In the genomic region with DNA sequence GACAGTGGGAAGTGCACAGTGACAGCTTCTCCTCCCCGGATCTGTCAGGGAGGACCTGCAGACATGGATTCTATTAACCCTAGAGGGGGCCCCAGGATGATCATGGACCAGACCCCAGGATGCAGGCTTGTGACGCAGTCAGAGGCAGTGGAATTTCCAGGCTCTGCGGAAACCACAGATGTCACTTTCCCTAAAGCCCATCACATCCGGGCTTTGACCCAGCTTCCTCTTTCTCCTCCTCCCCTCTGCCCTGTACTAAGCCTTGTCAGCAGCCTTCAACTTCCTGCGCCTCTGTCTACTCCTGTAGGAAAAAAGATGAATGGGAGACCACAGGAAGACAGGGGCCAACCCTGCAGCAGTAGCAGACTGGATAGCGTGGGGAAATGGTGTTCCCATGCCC, we compare ENCODE assay signal across 8 mouse cellular contexts. TPM values are rescaled to one million over a fixed set of nuclear protein-coding genes. Genes with fewer than 3 reads are reported as not detected.
DNase-seq lines count a peak whose midpoint lies in the region; ATAC-seq and TF ChIP-seq lines count a peak whose summit lies in the region.

No protein-coding gene starts in this region.

- peak overlapping the region; percentile 28 for H3K27ac ChIP-seq in heart, adult 2 months
- H3K27ac ChIP-seq in forebrain, embryonic 15.5 days (replicated peaks): peak overlapping the region; percentile 85
- H3K27ac ChIP-seq in lung, embryonic 15.5 days: peak overlapping the region; percentile 80
- H3K27ac ChIP-seq in small intestine, adult 2 months (ENCODE audit: insufficient read depth, low read depth, low read length): peak overlapping the region; percentile 22; the same call in 1 of the 2 replicates

- intact Hi-C loops in heart, adult 2 months (cut with DNase I): no loop called here
- intact Hi-C loops in heart, postnatal 36 days (cut with DNase I): loop anchor here (5.0 kb wide), 1 partner anchor 111 kb away; no protein-coding TSS in a partner anchor
- intact Hi-C loops in left cerebral cortex, postnatal 4 days (cut with DNase I): no loop called here

- H3K9ac ChIP-seq in heart, adult 2 months (ENCODE audit: low read depth, low read length): no peak overlapping the region
- peak overlapping the region; percentile 38 for H3K9ac ChIP-seq in forebrain, embryonic 15.5 days (replicated peaks)
- no peak overlapping the region for H3K9ac ChIP-seq in lung, embryonic 15.5 days

- ATAC-seq in forebrain, embryonic 15.5 days (replicated peaks): no peak
- no peak for ATAC-seq in lung, embryonic 15.5 days (ENCODE audit: borderline replicate concordance, extremely low read depth, low FRiP score, low TSS enrichment)

- WGBS in heart, adult 2 months: 19% methylated on average over 6 of the region's 6 CpGs
- 56% methylated on average over 6 of the region's 6 CpGs for WGBS in forebrain, embryonic 15.5 days
- WGBS in lung, embryonic 15.5 days: 23% methylated on average over 6 of the region's 6 CpGs
- WGBS in small intestine, adult 2 months: 44% methylated on average over 6 of the region's 6 CpGs

- H3K4me2 ChIP-seq in forebrain, embryonic 15.5 days (replicated peaks): peak overlapping the region; percentile 37
- H3K4me2 ChIP-seq in lung, embryonic 15.5 days: peak overlapping the region; percentile 19; the same call in 1 of the 2 replicates

- H3K27me3 ChIP-seq in heart, adult 2 months (ENCODE audit: control insufficient read depth, insufficient read depth, low read length): peaks cover under 1% of the 10 kb centered on the region; the same call in 1 of the 2 replicates
- H3K27me3 ChIP-seq in forebrain, embryonic 15.5 days: peaks cover 10% of the 10 kb centered on the region
- H3K27me3 ChIP-seq in lung, embryonic 15.5 days: peaks cover 14% of the 10 kb centered on the region
- 0 out of 2 replicates have a peak, but pooled peaks cover 1% of the 10 kb centered on the region for H3K27me3 ChIP-seq in small intestine, adult 2 months (ENCODE audit: control insufficient read depth, insufficient read depth, low read length)

- TF ChIP-seq POLR2A in heart, adult 2 months (IDR thresholded peaks at IDR 0.05; ENCODE audit: insufficient read depth, low read depth, low read length): no peak
- TF ChIP-seq POLR2A in small intestine, adult 2 months (IDR thresholded peaks at IDR 0.05; ENCODE audit: low read depth, low read length): no peak

- TF ChIP-seq EP300 in heart, adult 2 months (IDR thresholded peaks at IDR 0.05; ENCODE audit: insufficient read depth, low read depth, low read length): no peak

- DNase-seq in heart, adult 2 months: peak; percentile 47 to 60
- DNase-seq in heart, postnatal 36 days: no peak
- DNase-seq in kidney, adult 18-20 months: peak; percentile 44
- no peak for DNase-seq in layer of hippocampus, adult 18-20 months (ENCODE audit: low spot score in 2 of 2)
- DNase-seq in left cerebral cortex, postnatal 4 days: no peak

- H3K9me3 ChIP-seq in forebrain, embryonic 15.5 days: no peaks in the 10 kb centered on the region
- H3K9me3 ChIP-seq in lung, embryonic 15.5 days: no peaks in the 10 kb centered on the region

- H3K4me1 ChIP-seq in heart, adult 2 months (ENCODE audit: control insufficient read depth, insufficient read depth, low read length): peaks cover 8% of the 10 kb centered on the region
- H3K4me1 ChIP-seq in forebrain, embryonic 15.5 days: peaks cover 24% of the 10 kb centered on the region
- peaks cover 32% of the 10 kb centered on the region for H3K4me1 ChIP-seq in lung, embryonic 15.5 days
- peaks cover 9% of the 10 kb centered on the region for H3K4me1 ChIP-seq in small intestine, adult 2 months (ENCODE audit: control insufficient read depth, insufficient read depth, insufficient read length, low read length)

- no peak for TF ChIP-seq CTCF in heart, adult 2 months (IDR thresholded peaks at IDR 0.05)
- TF ChIP-seq CTCF in small intestine, adult 2 months (IDR thresholded peaks at IDR 0.05; ENCODE audit: extremely low read depth, insufficient read length, insufficient replicate concordance, low read depth, low read length): no peak

- H3K36me3 ChIP-seq in heart, adult 2 months (ENCODE audit: control insufficient read depth, insufficient read depth, low read length): no peaks in the 10 kb centered on the region
- no peaks in the 10 kb centered on the region for H3K36me3 ChIP-seq in forebrain, embryonic 15.5 days
- no peaks in the 10 kb centered on the region for H3K36me3 ChIP-seq in lung, embryonic 15.5 days
- no peaks in the 10 kb centered on the region for H3K36me3 ChIP-seq in small intestine, adult 2 months (ENCODE audit: control insufficient read depth, insufficient read depth, low read length)

- H3K4me3 ChIP-seq in heart, adult 2 months: no peak overlapping the region
- H3K4me3 ChIP-seq in forebrain, embryonic 15.5 days: peak overlapping the region; percentile 29
- no peak overlapping the region for H3K4me3 ChIP-seq in lung, embryonic 15.5 days
- H3K4me3 ChIP-seq in small intestine, adult 2 months (ENCODE audit: low read depth, low read length): 0 out of 2 replicates have a peak overlapping the region, but pooled peaks have one; percentile 4

- H3K79me2 ChIP-seq in heart, adult 2 months (replicated peaks; ENCODE audit: control insufficient read depth, insufficient read depth, low read length): no peaks in the 10 kb centered on the region

RNA-seq across cellular contexts. Expression of gene Fam229a, which starts 5.6 kb away (rescaled TPM):
- total RNA-seq in heart, adult 2 months (2021): under 1 TPM in 1 of 2 experiments, not detected in 1; 0.45 TPM
- 0.64 TPM in 1 of 2 replicates, not detected in the other for polyA plus RNA-seq in heart, adult 2 months (2012; rRNA removed)
- total RNA-seq in heart, postnatal 36 days (2021): not detected
- polyA plus RNA-seq in forebrain, embryonic 15.5 days (2015; fragmentation: Nextera tagmentation; extraction: Ambion mirVana): 0.61 TPM in 1 of 2 replicates, not detected in the other
- polyA plus RNA-seq in lung, embryonic 15.5 days (2015; fragmentation: Nextera tagmentation; extraction: Ambion mirVana): not detected in 2 replicates
- not detected in 2 replicates for polyA plus RNA-seq in small intestine, adult 2 months (2012; rRNA removed)
- total RNA-seq in layer of hippocampus, adult 18-20 months (2021): not detected
- not detected for total RNA-seq in left cerebral cortex, postnatal 4 days (2021)

RNA-seq across cellular contexts. Expression of gene Tssk3, which starts 5.8 kb away (rescaled TPM):
- not detected for total RNA-seq in heart, adult 2 months (2021)
- polyA plus RNA-seq in heart, adult 2 months (2012; rRNA removed): 0.14 TPM in 1 of 2 replicates, not detected in the other
- total RNA-seq in heart, postnatal 36 days (2021): not detected
- 0.34 TPM in 1 of 2 replicates, not detected in the other for polyA plus RNA-seq in forebrain, embryonic 15.5 days (2015; fragmentation: Nextera tagmentation; extraction: Ambion mirVana)
- not detected in 2 replicates for polyA plus RNA-seq in lung, embryonic 15.5 days (2015; fragmentation: Nextera tagmentation; extraction: Ambion mirVana)
- not detected in 2 replicates for polyA plus RNA-seq in small intestine, adult 2 months (2012; rRNA removed)
- total RNA-seq in layer of hippocampus, adult 18-20 months (2021): not detected
- 1 to 10 TPM; 1.0 TPM for total RNA-seq in left cerebral cortex, postnatal 4 days (2021)

RNA-seq across cellular contexts. Expression of gene Marcksl1, which starts 16.8 kb away (rescaled TPM):
- total RNA-seq in heart, adult 2 months (2021): 1 to 10 TPM; 3.5 to 5.1 TPM
- polyA plus RNA-seq in heart, adult 2 months (2012; rRNA removed): 5.1 and 7.0 TPM in 2 replicates
- total RNA-seq in heart, postnatal 36 days (2021): 1 to 10 TPM; 4.4 to 5.7 TPM
- polyA plus RNA-seq in forebrain, embryonic 15.5 days (2015; fragmentation: Nextera tagmentation; extraction: Ambion mirVana): 2,102 and 2,181 TPM in 2 replicates
- 748 and 767 TPM in 2 replicates for polyA plus RNA-seq in lung, embryonic 15.5 days (2015; fragmentation: Nextera tagmentation; extraction: Ambion mirVana)
- 7.7 and 37.3 TPM in 2 replicates for polyA plus RNA-seq in small intestine, adult 2 months (2012; rRNA removed)
- 10 to 100 TPM; 72.5 to 76.6 TPM for total RNA-seq in layer of hippocampus, adult 18-20 months (2021)
- 1,000 to 10,000 TPM; 1,277 to 1,311 TPM for total RNA-seq in left cerebral cortex, postnatal 4 days (2021)

RNA-seq across cellular contexts. Expression of gene Bsdc1, which starts 35.2 kb away (rescaled TPM):
- 10 to 100 TPM; 48.8 to 50.3 TPM for total RNA-seq in heart, adult 2 months (2021)
- 21.3 and 25.0 TPM in 2 replicates for polyA plus RNA-seq in heart, adult 2 months (2012; rRNA removed)
- 10 to 100 TPM; 50.3 to 53.8 TPM for total RNA-seq in heart, postnatal 36 days (2021)
- 41.6 and 42.7 TPM in 2 replicates for polyA plus RNA-seq in forebrain, embryonic 15.5 days (2015; fragmentation: Nextera tagmentation; extraction: Ambion mirVana)
- 23.1 and 24.2 TPM in 2 replicates for polyA plus RNA-seq in lung, embryonic 15.5 days (2015; fragmentation: Nextera tagmentation; extraction: Ambion mirVana)
- polyA plus RNA-seq in small intestine, adult 2 months (2012; rRNA removed): 13.9 and 24.5 TPM in 2 replicates
- total RNA-seq in layer of hippocampus, adult 18-20 months (2021): 10 to 100 TPM; 63.0 to 63.5 TPM
- total RNA-seq in left cerebral cortex, postnatal 4 days (2021): 10 to 100 TPM; 38.5 to 40.7 TPM

RNA-seq across cellular contexts. Expression of gene Hdac1, which starts 45.9 kb away (rescaled TPM):
- total RNA-seq in heart, adult 2 months (2021): 10 to 100 TPM; 15.7 to 16.1 TPM
- polyA plus RNA-seq in heart, adult 2 months (2012; rRNA removed): 17.9 and 35.2 TPM in 2 replicates
- total RNA-seq in heart, postnatal 36 days (2021): 10 to 100 TPM; 17.7 to 21.1 TPM
- 119 and 130 TPM in 2 replicates for polyA plus RNA-seq in forebrain, embryonic 15.5 days (2015; fragmentation: Nextera tagmentation; extraction: Ambion mirVana)
- 251 and 260 TPM in 2 replicates for polyA plus RNA-seq in lung, embryonic 15.5 days (2015; fragmentation: Nextera tagmentation; extraction: Ambion mirVana)
- 13.7 and 31.1 TPM in 2 replicates for polyA plus RNA-seq in small intestine, adult 2 months (2012; rRNA removed)
- total RNA-seq in layer of hippocampus, adult 18-20 months (2021): 10 to 100 TPM; 36.9 to 43.0 TPM
- total RNA-seq in left cerebral cortex, postnatal 4 days (2021): 10 to 100 TPM; 39.8 to 43.5 TPM

Comparison
In these comparisons a context has a peak if more than half of its experiments do, and no peak if none do; other contexts are left out.
1. DNase-seq: peak in heart, adult 2 months (2 of 2) and kidney, adult 18-20 months (single experiment); none in heart, postnatal 36 days (0 of 2), layer of hippocampus, adult 18-20 months (0 of 2) and left cerebral cortex, postnatal 4 days (single experiment).
2. H3K27ac ChIP-seq: peak in every context shown above with its lines; median percentile 85 in forebrain, embryonic 15.5 days; 80 in lung, embryonic 15.5 days; 28 in heart, adult 2 months; 22 in small intestine, adult 2 months.
3. H3K4me3 ChIP-seq: peak in forebrain, embryonic 15.5 days (single experiment) and small intestine, adult 2 months (single experiment); none in heart, adult 2 months (single experiment) and lung, embryonic 15.5 days (single experiment).
4. RNA of gene Marcksl1, which starts 16.8 kb away (total RNA-seq): 1,277 to 1,311 TPM in left cerebral cortex, postnatal 4 days; 72.5 to 76.6 TPM in layer of hippocampus, adult 18-20 months, 4.4 to 5.7 TPM in heart, postnatal 36 days and 3.5 to 5.1 TPM in heart, adult 2 months; every median in the first group is over 10 times any median in the second.